Mouse (Mus musculus): ENCODE measurements around the gene Arhgap40. TPM values are rescaled to one million over a fixed set of nuclear protein-coding genes. Genes with fewer than 3 reads are reported as not detected.

The Arhgap40 gene
- polyA plus RNA-seq, 1 experiment: not detected

GRCm38 (mm10) chr2:158561371-158562144 is 49.0 kb downstream of the Arhgap40 start:
- Histone ChIP-seq H3K4me1 (ENCODE audit: control insufficient read depth, insufficient read depth, insufficient read length, low read length) (no peaks in the 10 kb centered on the region), H3K4me3 (ENCODE audit: insufficient read depth, low read depth, low read length) (no peak overlapping the region), H3K27ac (replicated peaks; ENCODE audit: low read depth, low read length) (no peak overlapping the region)

- H3K4me3 ChIP-seq (ENCODE audit: insufficient read depth, low read depth, low read length): no peak overlapping the region
- no peak overlapping the region for H3K27ac ChIP-seq (replicated peaks; ENCODE audit: low read depth, low read length)
- no peaks in the 10 kb centered on the region for H3K4me1 ChIP-seq (ENCODE audit: control insufficient read depth, insufficient read depth, insufficient read length, low read length)
These were observed 58.0 kb downstream of the Arhgap40 start for GRCm38 (mm10) chr2:158570421-158571081.

GRCm38 (mm10) chr2:158579979-158580378 is 67.4 kb downstream of the Arhgap40 start:
- H3K27ac ChIP-seq (replicated peaks; ENCODE audit: low read depth, low read length): no peak overlapping the region
- no peaks in the 10 kb centered on the region for H3K4me1 ChIP-seq (ENCODE audit: control insufficient read depth, insufficient read depth, insufficient read length, low read length)
- H3K4me3 ChIP-seq (ENCODE audit: insufficient read depth, low read depth, low read length): no peak overlapping the region

GRCm38 (mm10) chr2:158584621-158585358 is 72.2 kb downstream of the Arhgap40 start:
- Histone ChIP-seq H3K4me1 (ENCODE audit: control insufficient read depth, insufficient read depth, insufficient read length, low read length) (no peaks in the 10 kb centered on the region), H3K4me3 (ENCODE audit: insufficient read depth, low read depth, low read length) (no peak overlapping the region), H3K27ac (replicated peaks; ENCODE audit: low read depth, low read length) (no peak overlapping the region)

GRCm38 (mm10) chr2:158588524-158589271 is 76.1 kb downstream of the Arhgap40 start:
- no peak overlapping the region for H3K4me3 ChIP-seq (ENCODE audit: insufficient read depth, low read depth, low read length)
- H3K4me1 ChIP-seq (ENCODE audit: control insufficient read depth, insufficient read depth, insufficient read length, low read length): no peaks in the 10 kb centered on the region
- no peak overlapping the region for H3K27ac ChIP-seq (replicated peaks; ENCODE audit: low read depth, low read length)

GRCm38 (mm10) chr2:158590495-158590894 is 77.9 kb downstream of the Arhgap40 start:
- H3K27ac ChIP-seq (replicated peaks; ENCODE audit: low read depth, low read length): no peak overlapping the region
- H3K4me1 ChIP-seq (ENCODE audit: control insufficient read depth, insufficient read depth, insufficient read length, low read length): no peaks in the 10 kb centered on the region
- H3K4me3 ChIP-seq (ENCODE audit: insufficient read depth, low read depth, low read length): no peak overlapping the region

GRCm38 (mm10) chr2:158591286-158591685 is 78.7 kb downstream of the Arhgap40 start:
- Histone ChIP-seq H3K4me1 (ENCODE audit: control insufficient read depth, insufficient read depth, insufficient read length, low read length) (no peaks in the 10 kb centered on the region), H3K27ac (replicated peaks; ENCODE audit: low read depth, low read length) (no peak overlapping the region), H3K4me3 (ENCODE audit: insufficient read depth, low read depth, low read length) (no peak overlapping the region)

- H3K27ac ChIP-seq (replicated peaks; ENCODE audit: low read depth, low read length): no peak overlapping the region
These were observed 80.8 kb downstream of the Arhgap40 start for GRCm38 (mm10) chr2:158593371-158593770.

GRCm38 (mm10) chr2:158595103-158595502 is 82.5 kb downstream of the Arhgap40 start:
- H3K4me1 ChIP-seq (ENCODE audit: control insufficient read depth, insufficient read depth, insufficient read length, low read length): no peaks in the 10 kb centered on the region
- no peak overlapping the region for H3K4me3 ChIP-seq (ENCODE audit: insufficient read depth, low read depth, low read length)
- no peak overlapping the region for H3K27ac ChIP-seq (replicated peaks; ENCODE audit: low read depth, low read length)

More at GRCm38 (mm10) chr2:158593371-158593770, 80.8 kb downstream of the Arhgap40 start:
- Histone ChIP-seq H3K4me1 (ENCODE audit: control insufficient read depth, insufficient read depth, insufficient read length, low read length) (no peaks in the 10 kb centered on the region), H3K4me3 (ENCODE audit: insufficient read depth, low read depth, low read length) (no peak overlapping the region)

- Histone ChIP-seq H3K4me3 (ENCODE audit: insufficient read depth, low read depth, low read length) (no peak overlapping the region), H3K27ac (replicated peaks; ENCODE audit: low read depth, low read length) (no peak overlapping the region), H3K4me1 (ENCODE audit: control insufficient read depth, insufficient read depth, insufficient read length, low read length) (no peaks in the 10 kb centered on the region)
These were observed 83.0 kb downstream of the Arhgap40 start for GRCm38 (mm10) chr2:158595577-158595976.

GRCm38 (mm10) chr2:158596803-158597202 is 84.2 kb downstream of the Arhgap40 start:
- Histone ChIP-seq H3K27ac (replicated peaks; ENCODE audit: low read depth, low read length) (no peak overlapping the region), H3K4me1 (ENCODE audit: control insufficient read depth, insufficient read depth, insufficient read length, low read length) (no peaks in the 10 kb centered on the region), H3K4me3 (ENCODE audit: insufficient read depth, low read depth, low read length) (no peak overlapping the region)

Other genes with a start within 250 kb of the Arhgap40 start
- 5.8 and 6.6 TPM in 2 replicates for gene Lbp, start 206.3 kb upstream of the Arhgap40 start, polyA plus RNA-seq (2012; ENCODE audit: insufficient read depth, insufficient read length, missing spikeins)
- gene Snhg11, start 137.2 kb upstream of the Arhgap40 start, polyA plus RNA-seq (2012; ENCODE audit: insufficient read depth, insufficient read length, missing spikeins): 0.91 and 4.4 TPM in 2 replicates
- 16.9 and 18.8 TPM in 2 replicates for gene Ralgapb, start 102.9 kb upstream of the Arhgap40 start, polyA plus RNA-seq (2012; ENCODE audit: insufficient read depth, insufficient read length, missing spikeins)
- gene Adig, start 10.2 kb upstream of the Arhgap40 start, polyA plus RNA-seq (2012; ENCODE audit: insufficient read depth, insufficient read length, missing spikeins): 567 and 679 TPM in 2 replicates
- not detected in 2 replicates for gene Slc32a1, start 98.0 kb downstream of the Arhgap40 start, polyA plus RNA-seq (2012; ENCODE audit: insufficient read depth, insufficient read length, missing spikeins)
- gene Actr5, start 112.1 kb downstream of the Arhgap40 start, polyA plus RNA-seq (2012; ENCODE audit: insufficient read depth, insufficient read length, missing spikeins): 3.5 and 3.9 TPM in 2 replicates
- gene Ppp1r16b, start 152.6 kb downstream of the Arhgap40 start, polyA plus RNA-seq (2012; ENCODE audit: insufficient read depth, insufficient read length, missing spikeins): 1.1 and 2.3 TPM in 2 replicates

All from brown adipose tissue, adult 24 weeks (tissue).